Mouse (Mus musculus) CH12.LX (cell line): ENCODE measurements around the gene Lgals4. TPM values are rescaled to one million over a fixed set of nuclear protein-coding genes. Genes with fewer than 3 reads are reported as not detected.
A peak's percentile ranks its signal among the peaks of the same experiment; 100 is the strongest.

Source experiments
- DNase-seq: peaks from one replicate; pipeline ENCODE4 v3.0.0-alpha.2; 2013; ENCODE audit errors: extremely low read depth
- H3K27ac ChIP-seq: 2 replicates; pipeline ENCODE4 v1.5.1; 2012; ENCODE audit warnings: low read depth, mild to moderate bottlenecking, control low read depth, moderate library complexity; ENCODE audit not compliant: insufficient read depth
- H3K27me3 ChIP-seq: replicated peaks from 2 replicates; pipeline ENCODE3; 2012; ENCODE audit warnings: inconsistent platforms
- H3K36me3 ChIP-seq, 2 experiments: replicated peaks in 1 of 2; 2 replicates each; pipeline versions ENCODE3 to v1.6.1; 2012; ENCODE audit warnings: inconsistent platforms in 1 of 2, low read length in 1 of 2, mild to moderate bottlenecking in 1 of 2, mixed read lengths in 1 of 2, moderate library complexity in 1 of 2; ENCODE audit not compliant: control insufficient read depth in 1 of 2, insufficient read depth in 1 of 2
- H3K4me1 ChIP-seq, 2 experiments: 2 replicates each; pipeline ENCODE4 v1.6.1; 2012; ENCODE audit warnings: inconsistent platforms in 1 of 2, moderate library complexity in 1 of 2; ENCODE audit not compliant: insufficient read depth in 2 of 2, control insufficient read depth in 1 of 2
- H3K4me2 ChIP-seq: 2 replicates; pipeline ENCODE4 v1.6.1; 2012; ENCODE audit warnings: low read depth, mild to moderate bottlenecking, control low read depth; ENCODE audit not compliant: poor library complexity, insufficient read depth, severe bottlenecking
- H3K4me3 ChIP-seq, 3 experiments: fragments of 150-350 bp in 1 of 3; sonication (generic) in 1 of 3; replicated peaks in 1 of 3; 2 replicates each; pipeline versions ENCODE3 to v1.5.1; 2011 to 2012; ENCODE audit warnings: low read depth in 2 of 3, low read length in 2 of 3, mild to moderate bottlenecking in 2 of 3, moderate library complexity in 2 of 3, control low read depth in 1 of 3, improper control_type of control experiment in 1 of 3, inconsistent platforms in 1 of 3, mixed read lengths in 1 of 3; ENCODE audit not compliant: poor library complexity in 1 of 3
- H3K79me2 ChIP-seq: replicated peaks from 2 replicates; pipeline ENCODE4 v1.6.1; 2012; ENCODE audit warnings: mild to moderate bottlenecking, moderate library complexity; ENCODE audit not compliant: control insufficient read depth, poor library complexity, insufficient read depth, severe bottlenecking; ENCODE audit errors: extremely low read depth
- H3K9ac ChIP-seq: 2 replicates; pipeline ENCODE4 v1.6.1; 2012; ENCODE audit warnings: low read depth, mild to moderate bottlenecking, control low read depth, moderate library complexity; ENCODE audit not compliant: insufficient read depth
- H3K9me3 ChIP-seq: replicated peaks from 2 replicates; pipeline ENCODE3; 2012; ENCODE audit warnings: low read length, inconsistent platforms, mixed read lengths
- BHLHE40 ChIP-seq: IDR thresholded peaks from 2 replicates; pipeline ENCODE4 v1.6.1; 2011; ENCODE audit warnings: mild to moderate bottlenecking, low read depth, low read length, improper control_type of control experiment
- CHD1 ChIP-seq: IDR thresholded peaks from 2 replicates; pipeline ENCODE4 v1.6.1; 2012; ENCODE audit warnings: low read depth, low read length, improper control_type of control experiment, inconsistent platforms
- CHD2 ChIP-seq: IDR thresholded peaks from 2 replicates; pipeline ENCODE4 v1.6.1; 2011; ENCODE audit warnings: low read length, improper control_type of control experiment
- CTCF ChIP-seq, 2 experiments: IDR thresholded peaks in 1 of 2; conservative IDR thresholded peaks in 1 of 2; 2 replicates each; pipeline ENCODE4 v1.5.1; 2011 to 2012; ENCODE audit warnings: low read depth in 2 of 2, low read length in 2 of 2, improper control_type of control experiment in 1 of 2, inconsistent platforms in 1 of 2, mild to moderate bottlenecking in 1 of 2, moderate library complexity in 1 of 2
- EP300 ChIP-seq: IDR thresholded peaks from 2 replicates; pipeline ENCODE4 v1.6.1; 2011; ENCODE audit warnings: low read length, improper control_type of control experiment
- ETS1 ChIP-seq: conservative IDR thresholded peaks from 2 replicates; pipeline ENCODE4 v1.6.1; 2012; ENCODE audit warnings: low read depth, mild to moderate bottlenecking, inconsistent platforms, low read length, improper control_type of control experiment, moderate library complexity
- JUN ChIP-seq: IDR thresholded peaks from 2 replicates; pipeline ENCODE4 v1.6.1; 2011; ENCODE audit warnings: low read depth, mild to moderate bottlenecking, low read length, improper control_type of control experiment, moderate library complexity; ENCODE audit not compliant: insufficient read depth
- JUND ChIP-seq: conservative IDR thresholded peaks from 2 replicates; pipeline ENCODE4 v1.6.1; 2011; ENCODE audit warnings: low read depth, low read length, improper control_type of control experiment
- MAZ ChIP-seq: IDR thresholded peaks from 2 replicates; pipeline ENCODE4 v1.6.1; 2012; ENCODE audit warnings: low read depth, mild to moderate bottlenecking, inconsistent platforms, low read length, improper control_type of control experiment, moderate library complexity
- MEF2A ChIP-seq: IDR thresholded peaks from 2 replicates; pipeline ENCODE4 v1.6.1; 2014; ENCODE audit warnings: low read depth, mild to moderate bottlenecking, inconsistent platforms, low read length, improper control_type of control experiment, borderline replicate concordance
- MXI1 ChIP-seq: IDR thresholded peaks from 2 replicates; pipeline ENCODE4 v1.6.1; 2011; ENCODE audit warnings: mild to moderate bottlenecking, low read depth, low read length, improper control_type of control experiment
- MYC ChIP-seq: IDR thresholded peaks from 2 replicates; pipeline ENCODE4 v1.6.1; 2011; ENCODE audit warnings: low read depth, mild to moderate bottlenecking, improper control_type of control experiment, low read length
- NELFE ChIP-seq: IDR thresholded peaks from 2 replicates; pipeline ENCODE4 v1.6.1; 2011; ENCODE audit warnings: low read depth, low read length, improper control_type of control experiment
- NRF1 ChIP-seq: IDR thresholded peaks from 2 replicates; pipeline ENCODE4 v1.6.1; 2014; ENCODE audit warnings: low read depth, mild to moderate bottlenecking, inconsistent platforms, low read length, improper control_type of control experiment, moderate library complexity
- SIN3A ChIP-seq: IDR thresholded peaks from 2 replicates; pipeline ENCODE4 v1.6.1; 2012; ENCODE audit warnings: low read length, improper control_type of control experiment, inconsistent platforms
- SMC3 ChIP-seq: IDR thresholded peaks from 2 replicates; pipeline ENCODE4 v1.6.1; 2011; ENCODE audit warnings: low read depth, low read length, improper control_type of control experiment
- TBP ChIP-seq: conservative IDR thresholded peaks from 2 replicates; pipeline ENCODE4 v1.6.1; 2011; ENCODE audit warnings: low read depth, low read length, improper control_type of control experiment
- TCF12 ChIP-seq: IDR thresholded peaks from 2 replicates; pipeline ENCODE4 v1.6.1; 2014; ENCODE audit warnings: low read depth, mild to moderate bottlenecking, inconsistent platforms, low read length, improper control_type of control experiment
- UBTF ChIP-seq: IDR thresholded peaks from 2 replicates; pipeline ENCODE4 v1.6.1; 2012; ENCODE audit warnings: low read depth, mild to moderate bottlenecking, inconsistent platforms, low read length, improper control_type of control experiment, moderate library complexity
- ZMIZ1 ChIP-seq: IDR thresholded peaks from 2 replicates; pipeline ENCODE4 v1.6.1; 2012; ENCODE audit warnings: low read depth, mild to moderate bottlenecking, inconsistent platforms, low read length, improper control_type of control experiment
- ZNF384 ChIP-seq: IDR thresholded peaks from 2 replicates; pipeline ENCODE4 v1.6.1; 2012; ENCODE audit warnings: low read depth, low read length, improper control_type of control experiment, inconsistent platforms
- dilution Hi-C: fragments of 300-500 bp; cut with MboI; formaldehyde crosslinking; loops from 2 replicates; pipeline ENCODE4 v1.14.3; 2020; ENCODE audit warnings: low sequenced_read_pairs; ENCODE audit not compliant: extremely low pct_unique_long_range_greater_than_20kb, extremely low pct_ligation_motif_present
- in situ Hi-C: fragments of 300-500 bp; cut with MboI; formaldehyde crosslinking; loops from 3 replicates; pipeline ENCODE4 v1.14.3; 2019; ENCODE audit warnings: low sequenced_read_pairs, low pct_ligation_motif_present, low pct_unique_long_range_greater_than_20kb, mixed read lengths
- polyA plus RNA-seq: library from polyadenylated mRNA; unstranded; fragments of >175 nt; gene quantifications from 2 replicates; pipeline ENCODE4 v1.2.1, GENCODE M21; 2012; ENCODE audit warnings: low read depth; ENCODE audit not compliant: insufficient read length
- total RNA-seq, 2 experiments: library from RNA; depleted of rRNA; stranded (reverse); fragments of 300-350 nt in 1 of 2; fragments of >200 nt in 1 of 2; gene quantifications; 2 replicates each; pipeline ENCODE4 v1.2.3; 2012 to 2014

Gene Lgals4
- total and polyA plus RNA-seq, 3 experiments: 2.6 to 7.0 (median 6.5) TPM

DNA sequence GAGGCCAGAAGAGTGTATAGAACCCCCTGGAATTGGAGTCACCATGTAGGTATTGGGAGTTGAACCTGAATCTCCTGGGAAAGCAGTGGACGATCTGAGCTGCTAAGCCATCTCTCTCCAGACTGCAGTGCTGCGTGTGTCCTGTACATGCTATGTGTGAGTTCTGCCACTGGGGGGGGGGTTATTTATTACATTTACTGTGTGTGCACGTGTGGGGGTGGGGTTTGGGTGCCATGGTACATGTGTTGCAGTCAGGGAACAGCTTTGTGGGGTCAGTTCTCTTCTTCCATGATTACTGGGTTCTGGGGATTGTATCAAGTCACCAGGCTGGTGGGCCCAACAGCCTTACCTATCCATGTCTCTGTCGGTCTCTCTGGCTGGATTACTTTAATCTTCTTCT, 26.8 kb upstream of the Lgals4 start:
- Histone ChIP-seq H3K4me3 (no peak overlapping the region), H3K27ac (no peak overlapping the region), H3K27me3 (no peaks in the 10 kb centered on the region), H3K79me2 (peaks cover 6% of the 10 kb centered on the region), H3K4me1 (peaks cover 11 to 35% of the 10 kb centered on the region in 2 experiments), H3K9me3 (no peaks in the 10 kb centered on the region), H3K36me3 (peaks cover 0 to under 1% of the 10 kb centered on the region in 2 experiments), H3K4me2 (no peak overlapping the region), H3K9ac (no peak overlapping the region)
- in situ Hi-C loops (no loop called here), dilution Hi-C loops (no loop called here)
- TF ChIP-seq SMC3 (0 out of 2 replicates have a peak, but pooled peaks have one; percentile 15), MXI1 (peak; percentile 36; the same call in 1 of the 2 replicates), ETS1 (no peak), TBP (no peak), CHD2 (0 out of 2 replicates have a peak, but pooled peaks have one; percentile 17), MYC (peak; percentile 63; the same call in 1 of the 2 replicates), SIN3A (0 out of 2 replicates have a peak, but pooled peaks have one; percentile 35), BHLHE40 (peak; percentile 94), JUN (no peak), CHD1 (no peak), CTCF (conservative IDR thresholded peaks at IDR 0.05 in 1 of 2, IDR thresholded peaks at IDR 0.05 in 1 of 2; ENCODE audit: low read depth in 2 of 2, low read length in 2 of 2) (peak in 1 of 2 experiments; percentile 57; a peak in 2 of 4 replicates)
- DNase-seq: no peak

DNA sequence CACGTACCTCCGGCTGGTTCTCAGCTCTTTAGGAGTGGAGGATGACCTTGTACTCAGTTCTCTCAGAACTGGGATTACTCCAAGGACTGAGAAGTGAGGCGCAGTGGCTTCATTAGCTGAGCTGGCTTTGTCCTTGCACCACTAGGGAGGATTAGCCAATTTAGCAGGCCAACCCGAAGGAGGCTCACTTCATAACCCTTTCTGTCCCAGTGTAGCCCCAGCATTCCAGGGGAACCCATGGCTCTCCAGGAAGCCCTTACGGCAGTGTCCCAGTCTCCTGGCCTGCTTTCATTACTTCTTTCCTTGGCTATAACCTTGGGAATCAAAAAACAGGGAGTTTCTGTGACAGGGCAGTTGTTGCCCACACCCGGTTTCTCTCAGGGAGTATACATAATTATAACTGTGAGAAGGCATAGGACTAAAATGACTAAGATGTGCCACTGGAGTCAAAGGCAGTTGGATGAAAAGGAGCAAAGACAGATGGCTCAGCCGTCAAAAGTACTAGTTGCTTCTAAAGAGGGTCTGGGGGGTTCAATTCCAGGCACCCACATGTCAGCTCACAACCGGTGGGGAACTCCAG, 25.9 kb upstream of the Lgals4 start:
- H3K4me2 ChIP-seq: peak overlapping the region; percentile 70
- H3K9me3 ChIP-seq: no peaks in the 10 kb centered on the region
- no peak for DNase-seq
- peak overlapping the region; percentile 63 to 90 (median 74) for H3K4me3 ChIP-seq
- H3K27me3 ChIP-seq: no peaks in the 10 kb centered on the region
- H3K36me3 ChIP-seq: peaks cover 7 to 9% of the 10 kb centered on the region in 2 experiments
- 0 out of 2 replicates have a peak, but pooled peaks have one; percentile 21 for TF ChIP-seq JUND
- TF ChIP-seq CHD2: no peak
- TF ChIP-seq, all 38 proteins: peak for 1
- H3K27ac ChIP-seq: peak overlapping the region; percentile 89
- dilution Hi-C loops (no loop called here), in situ Hi-C loops (no loop called here)
- peaks cover 8 to 31% of the 10 kb centered on the region in 2 experiments for H3K4me1 ChIP-seq
- peaks cover 14% of the 10 kb centered on the region for H3K79me2 ChIP-seq
- peak overlapping the region; percentile 96 for H3K9ac ChIP-seq

GRCm38 (mm10) chr7:28808221-28808941, 25.3 kb upstream of the Lgals4 start, which contains the start of gene Hnrnpl:
Hnrnpl (plus strand) TSS chr7:28808541.
- peaks cover 14 to 16% of the 10 kb centered on the region in 2 experiments for H3K36me3 ChIP-seq
- no peaks in the 10 kb centered on the region for H3K9me3 ChIP-seq
- peaks cover 21% of the 10 kb centered on the region for H3K79me2 ChIP-seq
- no peaks in the 10 kb centered on the region for H3K27me3 ChIP-seq
- peak within 1 kb of the TSS; percentile 70 for H3K4me2 ChIP-seq
- dilution Hi-C loops (no loop called here), in situ Hi-C loops (no loop called here)
- H3K4me1 ChIP-seq: peaks cover 5 to 31% of the 10 kb centered on the region in 2 experiments
- peak; percentile 79 for DNase-seq
- peak within 1 kb of the TSS; percentile 96 for H3K9ac ChIP-seq
- peak within 1 kb of the TSS; percentile 63 to 90 (median 74) for H3K4me3 ChIP-seq
- peak within 1 kb of the TSS; percentile 89 for H3K27ac ChIP-seq
- TF ChIP-seq UBTF (peak; percentile 15; the same call in 1 of the 2 replicates), BHLHE40 (peak; percentile 85), ZNF384 (no peak), NELFE (peak; percentile 61; the same call in 1 of the 2 replicates), ETS1 (peak; percentile 85), ZMIZ1 (peak; percentile 47; the same call in 1 of the 2 replicates), CHD1 (no peak), TBP (peak; percentile 79; the same call in 1 of the 2 replicates), MAZ (no peak), CHD2 (peak; percentile 44; the same call in 1 of the 2 replicates), TCF12 (peak; percentile 80; the same call in 1 of the 2 replicates), MEF2A (peak; percentile 49), JUN (no peak), MYC (0 out of 2 replicates have a peak, but pooled peaks have one; percentile 53), EP300 (peak; percentile 71), NRF1 (peak; percentile 33; the same call in 1 of the 2 replicates)
